Mouse (Mus musculus) 3134 (cell line): ENCODE results near the gene 4931414P19Rik.

ENCODE experiments used
- DNase-seq: peaks from one replicate; pipeline ENCODE4 v3.0.0-alpha.2; 2011; ENCODE audit warnings: low spot score; ENCODE audit not compliant: insufficient read length; ENCODE audit errors: extremely low read depth

4931414P19Rik gene

DNA sequence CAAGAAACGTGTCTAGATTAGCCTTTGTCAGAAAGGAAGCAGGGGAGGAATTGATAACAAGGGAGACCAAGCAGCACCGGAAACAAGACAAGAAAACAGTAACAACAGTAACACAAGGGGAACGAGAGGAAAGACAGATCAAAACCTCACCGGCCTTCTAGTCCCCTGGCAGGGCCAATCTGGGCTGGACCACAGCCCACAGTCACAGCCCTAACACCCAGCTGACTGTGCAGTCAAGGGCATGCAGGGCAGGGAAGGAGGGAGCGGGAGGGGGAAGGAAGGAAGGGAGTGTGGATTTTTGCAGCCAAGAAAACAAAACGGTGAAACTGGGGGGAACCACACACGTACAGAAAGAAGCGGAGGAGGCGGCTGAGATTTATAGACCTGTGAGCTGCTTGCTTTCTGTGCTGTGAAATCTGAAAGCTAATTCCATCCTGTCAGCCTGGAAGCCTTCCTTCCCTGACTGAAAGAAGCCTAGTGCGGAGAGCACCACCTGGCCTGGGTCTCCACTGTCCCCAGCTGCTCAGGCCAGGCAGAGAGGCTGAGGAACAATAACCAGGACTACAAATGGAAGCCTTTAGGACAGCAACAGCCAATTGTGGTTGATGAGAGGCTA is 13.4 kb downstream of the 4931414P19Rik start:
- no peak for DNase-seq

GRCm38 (mm10) chr14:54591056-54591455 is 14.7 kb downstream of the 4931414P19Rik start:
- DNase-seq, result no peak

DNA sequence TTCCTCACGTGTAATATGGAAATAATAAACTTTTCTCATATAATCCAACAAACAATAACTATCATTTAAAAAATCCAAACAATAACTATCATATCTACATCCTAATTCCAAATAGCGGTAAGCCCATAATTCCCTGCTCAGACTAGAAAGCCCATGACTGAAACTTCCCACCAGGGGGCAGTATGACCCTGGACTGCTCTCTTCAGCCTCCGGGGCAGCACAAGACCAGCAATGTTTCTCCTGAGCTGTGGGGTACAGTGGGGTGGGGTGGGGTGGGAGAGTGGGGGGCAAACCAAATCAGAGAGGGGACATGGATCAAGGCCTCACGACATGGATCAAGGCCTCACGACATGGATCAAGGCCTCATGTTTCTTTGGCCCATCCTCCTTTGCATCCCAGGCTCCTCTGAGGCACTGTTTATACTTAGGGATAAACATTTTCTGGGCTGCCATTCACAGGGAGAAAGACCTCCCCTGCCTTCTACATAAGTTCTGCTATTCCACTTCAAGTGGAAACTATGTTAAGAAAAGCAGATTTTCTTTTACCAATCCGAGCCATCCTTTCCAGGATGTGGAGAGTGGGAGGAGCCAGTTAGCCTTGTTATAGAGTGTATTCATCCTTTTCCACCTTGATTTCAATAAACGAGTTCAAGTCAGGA is 22.0 kb downstream of the 4931414P19Rik start:
- no peak for DNase-seq

GRCm38 (mm10) chr14:54582536-54582935 is 23.3 kb downstream of the 4931414P19Rik start:
- DNase-seq, result no peak

DNA sequence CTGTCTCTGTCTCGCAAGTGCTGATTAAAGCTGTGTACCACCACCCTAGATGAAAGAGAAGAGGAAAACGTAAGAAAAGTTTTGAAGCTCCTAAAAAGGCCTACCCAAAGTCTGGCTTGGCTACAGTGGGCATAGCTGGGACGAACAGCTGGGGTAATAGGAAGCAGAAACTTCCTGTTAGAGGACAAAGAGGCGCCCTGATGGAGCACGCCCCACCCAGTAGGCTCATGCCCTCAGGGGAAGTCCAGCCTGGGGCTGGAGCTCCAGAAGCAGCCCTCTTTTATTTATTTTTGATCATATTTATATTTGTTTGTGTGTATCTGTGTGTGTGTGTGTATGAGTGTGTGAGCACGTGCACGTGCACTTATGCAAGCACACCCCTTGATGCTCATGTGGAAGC is 26.2 kb downstream of the 4931414P19Rik start:
- no peak for DNase-seq

DNA sequence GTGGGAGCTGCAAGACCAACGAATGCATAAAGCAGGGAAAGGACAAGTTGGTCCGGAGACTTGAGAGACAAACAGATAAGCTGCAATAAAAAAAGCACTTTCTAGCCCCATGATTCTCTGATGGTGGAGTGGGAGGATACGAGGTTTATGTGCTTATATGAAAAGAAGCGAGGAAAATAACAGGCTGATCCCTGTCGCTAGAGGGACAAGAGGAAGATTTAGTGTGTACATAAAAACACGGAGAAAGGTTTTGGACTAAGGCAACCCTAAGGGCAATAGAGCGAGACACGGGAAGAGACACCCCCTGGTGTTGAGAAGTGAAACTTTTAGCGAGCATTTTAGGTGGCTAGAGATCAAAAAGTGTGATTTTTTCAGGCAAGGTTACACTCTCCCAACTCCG is 27.7 kb downstream of the 4931414P19Rik start:
- DNase-seq, result peak; percentile 66

- peak; percentile 93 for DNase-seq
Observed at GRCm38 (mm10) chr14:54577089-54577982, 28.5 kb downstream of the 4931414P19Rik start, which contains the start of gene Ajuba. Gene Ajuba, minus strand, starts transcription at chr14:54577558.

DNA sequence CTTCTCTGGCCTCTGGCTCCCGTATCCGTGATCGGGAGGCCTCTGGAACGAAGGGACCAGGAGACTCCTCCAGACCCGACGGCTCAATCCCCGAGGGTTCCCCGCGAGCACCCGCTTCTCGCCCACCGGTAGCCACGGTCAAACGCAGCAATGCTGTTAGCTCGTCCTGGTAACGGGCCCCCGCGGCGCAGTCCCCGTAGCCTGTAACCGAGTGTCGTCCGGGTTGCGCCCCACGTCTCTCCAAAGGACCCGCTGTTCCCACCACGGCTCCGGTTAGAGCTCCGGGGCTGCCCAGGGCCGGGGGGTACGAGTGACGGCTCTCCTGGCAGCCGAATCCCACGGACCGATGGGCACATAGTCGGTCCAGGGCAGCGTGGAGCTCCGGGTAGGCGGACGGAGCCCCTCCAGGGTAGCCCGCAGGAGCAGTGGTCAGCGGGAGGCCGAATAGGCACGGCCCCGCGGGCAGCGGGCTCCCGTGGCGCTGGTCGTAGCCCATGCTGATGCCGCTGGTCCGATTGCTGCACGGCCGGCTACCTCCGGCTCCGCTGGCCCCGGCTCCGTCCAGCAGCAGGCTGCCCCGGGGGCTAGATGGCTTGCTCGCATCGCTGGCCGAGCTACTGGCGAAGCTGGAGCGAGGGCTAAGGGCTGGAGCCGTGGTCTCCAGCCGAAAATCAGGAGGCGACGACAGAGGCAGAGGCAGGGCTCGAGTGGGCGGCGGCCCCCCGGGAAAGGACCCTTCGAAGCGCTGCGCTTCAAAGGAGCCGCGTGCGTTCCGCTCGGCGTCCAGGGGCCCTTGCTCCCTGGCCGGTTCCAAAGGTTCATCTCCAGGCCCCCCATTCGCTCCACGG is 29.3 kb downstream of the 4931414P19Rik start:
- peak; percentile 66 for DNase-seq

GRCm38 (mm10) chr14:54575631-54576030 is 30.2 kb downstream of the 4931414P19Rik start:
- DNase-seq, result peak; percentile 95

DNA sequence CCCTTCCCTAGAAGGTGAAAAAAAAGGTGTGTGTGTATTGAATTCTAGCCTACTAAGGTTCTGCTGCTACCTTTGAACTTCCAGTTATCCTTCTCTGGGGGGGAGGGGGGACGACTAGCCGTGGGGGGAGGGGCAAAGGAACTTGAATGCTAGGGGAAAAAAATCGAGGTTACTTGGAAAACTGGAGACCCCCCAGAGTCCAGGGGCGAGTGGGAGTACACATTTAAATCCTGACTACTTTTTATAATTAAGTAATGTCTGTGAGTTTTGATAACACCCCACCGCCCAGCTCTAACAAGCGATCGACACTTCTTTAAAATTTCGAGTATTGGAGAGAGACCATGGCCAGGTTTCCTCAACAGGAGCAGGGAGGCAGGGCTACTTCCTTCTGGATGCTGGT is 30.8 kb downstream of the 4931414P19Rik start:
- no peak for DNase-seq

DNA sequence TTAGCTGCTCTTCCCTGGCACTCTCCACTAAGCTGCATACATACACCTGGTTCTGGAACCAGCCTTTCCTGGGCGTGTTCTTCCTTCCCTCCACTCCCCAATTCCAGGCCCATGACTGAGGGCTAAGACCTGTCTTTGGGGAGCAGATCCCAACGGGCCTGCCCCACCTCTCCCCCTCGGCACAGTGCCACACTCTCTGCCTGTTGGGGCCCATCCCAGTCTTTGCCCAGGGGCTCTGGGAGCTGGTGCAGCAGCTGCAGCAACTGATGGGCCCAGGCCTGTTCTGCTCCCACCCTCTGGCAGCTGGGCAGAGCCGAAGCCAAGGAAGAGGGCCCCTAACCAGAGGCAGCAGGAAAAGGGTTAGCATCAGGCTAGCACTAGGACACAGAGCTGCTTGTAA is 31.5 kb downstream of the 4931414P19Rik start:
- peak; percentile 68 for DNase-seq

DNA sequence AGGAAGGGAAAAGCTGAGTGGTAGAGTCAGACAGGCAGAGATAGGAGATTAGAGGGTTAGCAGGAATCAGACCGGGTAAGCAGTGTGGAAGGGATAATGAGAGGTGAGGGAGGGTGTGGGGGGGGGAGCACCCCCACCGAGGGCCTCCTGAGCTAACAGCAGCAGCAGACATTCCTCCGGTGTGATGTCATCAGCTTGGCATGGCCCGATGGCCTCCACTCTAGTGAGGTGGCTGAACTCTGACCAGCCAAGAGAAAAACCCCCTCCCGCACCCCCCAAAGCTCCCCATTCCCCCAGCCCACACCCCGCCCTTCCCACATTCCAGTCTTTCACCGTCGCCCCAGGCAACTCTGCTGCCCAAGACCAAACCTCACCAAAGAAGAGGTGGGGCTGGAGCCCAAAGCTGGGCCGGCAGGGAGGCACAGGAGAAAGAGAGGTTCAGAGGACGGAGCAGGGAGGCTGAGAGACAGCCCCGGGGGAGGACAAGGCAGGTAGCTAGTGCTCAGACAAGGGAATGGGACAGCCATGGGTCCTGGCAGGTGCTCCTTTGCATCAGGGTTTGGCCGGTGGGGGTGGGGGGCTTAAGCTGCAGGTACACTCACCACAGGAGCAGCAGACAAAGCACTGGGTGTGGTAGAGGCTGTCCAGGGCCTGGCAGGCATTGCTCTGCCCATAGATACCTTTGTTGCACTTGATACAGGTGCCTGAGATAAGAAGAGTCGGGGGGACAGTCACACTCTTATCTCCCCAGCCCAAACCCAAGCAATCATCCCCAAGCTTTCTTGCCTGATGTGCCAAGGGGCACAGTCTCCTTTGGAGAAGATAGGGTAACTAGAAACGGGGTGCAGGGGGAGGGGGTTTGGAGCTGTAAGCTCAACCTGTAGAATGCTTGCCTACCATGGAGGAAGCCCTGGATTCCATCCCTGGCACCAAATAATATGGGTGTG is 32.7 kb downstream of the 4931414P19Rik start:
- DNase-seq, result peak; percentile 91

- DNase-seq, result no peak
Observed at GRCm38 (mm10) chr14:54572122-54572521, 33.7 kb downstream of the 4931414P19Rik start.

DNA sequence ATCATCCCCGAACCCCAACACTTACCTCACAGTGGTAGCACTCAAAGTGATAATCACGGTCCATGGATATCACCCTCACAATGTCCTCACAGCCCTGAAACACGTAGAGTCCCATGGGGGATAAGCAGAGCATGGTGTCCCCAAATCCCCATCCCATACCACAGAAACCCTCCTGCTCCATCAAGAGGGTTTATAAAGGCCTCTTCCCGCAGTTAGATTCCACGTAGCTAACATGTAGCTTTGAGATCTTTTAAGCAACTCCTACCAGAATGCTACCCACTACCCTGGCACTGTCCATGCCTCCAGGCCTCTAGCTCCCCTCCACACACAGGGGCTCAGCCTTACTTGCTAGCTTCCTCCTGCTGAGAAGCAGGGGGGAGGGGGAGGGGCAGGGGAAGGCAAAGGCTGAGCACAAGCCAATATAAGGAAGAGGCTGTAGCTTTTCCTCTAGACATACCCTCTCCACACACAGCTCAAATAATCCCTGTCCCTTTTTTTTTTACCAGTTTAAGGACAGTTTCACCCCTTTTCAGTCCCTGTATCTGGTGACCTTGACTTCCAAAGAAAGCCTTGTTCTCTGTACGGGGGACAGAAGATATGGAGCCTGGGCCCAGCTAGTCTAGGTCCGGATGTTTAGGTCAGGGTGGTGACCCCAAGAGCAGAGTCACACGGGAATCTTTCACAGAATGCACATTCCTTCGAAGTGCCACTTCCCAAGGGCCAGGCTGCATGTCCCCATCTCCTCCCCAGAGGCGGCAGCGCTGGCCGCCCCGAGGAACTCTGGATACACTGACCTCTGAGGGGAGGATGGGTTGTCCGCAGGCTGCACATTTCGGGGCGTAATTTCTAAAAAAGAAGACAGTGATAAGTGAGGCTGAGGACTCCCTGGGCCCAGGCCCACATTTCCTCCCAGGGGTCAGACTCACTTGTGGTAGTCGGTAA is 36.1 kb downstream of the 4931414P19Rik start:
- DNase-seq, result no peak

GRCm38 (mm10) chr14:54568694-54569414 is 36.9 kb downstream of the 4931414P19Rik start:
- DNase-seq, result peak; percentile 52

GRCm38 (mm10) chr14:54560527-54561242 is 45.1 kb downstream of the 4931414P19Rik start:
- DNase-seq, result no peak

DNA sequence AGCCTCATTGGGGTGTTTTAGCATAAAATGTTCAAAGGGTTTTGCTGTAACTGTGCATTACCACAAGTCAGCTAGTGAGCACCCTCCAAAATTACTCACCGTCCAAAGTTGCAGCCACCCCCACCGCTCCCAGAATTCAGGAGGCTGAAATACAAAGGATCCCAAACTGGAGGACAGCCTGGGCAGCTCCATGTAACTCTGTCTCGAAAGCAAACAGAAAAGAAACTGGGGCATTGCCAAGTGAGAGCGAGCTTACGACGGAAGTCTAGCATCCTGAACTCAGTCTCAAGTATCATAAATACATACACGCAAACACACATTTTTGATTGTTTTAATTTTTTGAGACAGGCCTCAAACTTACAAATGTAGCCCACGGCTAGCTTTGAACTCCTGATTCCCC is 48.5 kb downstream of the 4931414P19Rik start:
- no peak for DNase-seq
